Mouse (Mus musculus) layer of hippocampus, adult 2 months (tissue): ENCODE data around the gene 5430419D17Rik. TPM values are rescaled to one million over a fixed set of nuclear protein-coding genes. Genes with fewer than 3 reads are reported as not detected.

Source experiments
- DNase-seq, 2 experiments: peaks; one replicate each; pipeline ENCODE4 v3.0.0; 2022; ENCODE audit warnings: low spot score in 2 of 2
- H3K27ac ChIP-seq: fragments of 200-600 bp; 2 replicates; pipeline ENCODE4 v1.8.1; 2022
- H3K4me3 ChIP-seq: fragments of 200-600 bp; 2 replicates; pipeline ENCODE4 v1.8.1; 2022; ENCODE audit warnings: mild to moderate bottlenecking
- CTCF ChIP-seq: fragments of 200-600 bp; conservative IDR thresholded peaks from 2 replicates; pipeline ENCODE4 v1.8.1; 2022; ENCODE audit warnings: antibody characterized with exemption, mild to moderate bottlenecking, moderate library complexity
- long read RNA-seq, 2 experiments: library from polyadenylated mRNA; stranded (forward); transcript quantifications; one replicate each; pipeline ENCODE4 v2.0.0; 2021; ENCODE audit warnings: borderline mapping rate in 2 of 2
- total RNA-seq, 2 experiments: library from RNA; stranded (reverse); gene quantifications; 2 replicates each; pipeline ENCODE4 v1.2.3; 2021

Gene 5430419D17Rik
- total RNA-seq, result under 1 TPM in 1 of 2 experiments, not detected in 1; 0.05 TPM
- long read RNA-seq, experiment 1, result 0 reads
- long read RNA-seq, experiment 2, result 0 reads

DNA sequence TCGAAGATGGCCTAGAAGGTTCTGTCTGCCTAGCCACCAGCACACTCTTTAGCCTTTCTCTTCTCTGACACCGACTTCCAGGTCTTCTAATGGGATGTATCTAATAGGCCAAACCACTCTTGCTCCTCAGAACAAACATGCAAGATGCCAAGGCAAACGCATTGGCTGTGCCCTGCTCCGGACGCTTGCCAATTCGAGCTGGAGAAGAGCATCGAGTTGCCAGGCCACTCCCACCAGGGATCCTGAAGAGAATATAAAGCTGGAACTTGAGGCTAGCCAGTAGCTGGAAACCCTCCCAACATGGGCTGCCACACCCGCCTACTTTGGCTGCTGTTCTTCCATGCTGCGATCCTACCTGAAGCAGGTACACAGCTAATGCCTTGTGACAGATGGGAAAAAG lies at the start of gene 5430419D17Rik:
5430419D17Rik (plus strand) TSS at position 282 of the 400 bp plus-strand sequence.
- no peak for DNase-seq
- no peak for TF ChIP-seq CTCF
- H3K4me3 ChIP-seq, result no peak within 1 kb of the TSS
- H3K27ac ChIP-seq, result no peak within 1 kb of the TSS

DNA sequence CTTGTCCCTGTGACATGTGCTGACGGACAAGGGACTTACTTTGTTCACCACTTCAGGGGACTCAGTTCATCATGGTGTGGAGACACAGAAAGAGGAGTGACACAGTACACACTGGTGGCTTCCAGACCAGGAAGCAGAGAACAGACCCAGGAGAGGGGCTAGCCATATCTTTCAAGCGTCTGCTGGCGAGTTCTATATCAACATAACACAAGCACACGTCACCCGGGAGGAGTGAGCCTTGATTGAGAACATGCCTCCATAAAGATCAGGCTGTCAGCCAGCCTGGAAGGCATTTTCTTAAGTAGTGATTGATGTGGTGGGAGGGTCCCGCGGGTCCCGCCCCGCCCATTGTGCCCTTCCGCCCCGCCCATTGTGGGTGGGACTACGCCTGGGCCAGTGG lies 44.2 kb upstream of the 5430419D17Rik start:
- no peak for TF ChIP-seq CTCF
- Histone ChIP-seq H3K27ac (no peak overlapping the region), H3K4me3 (no peak overlapping the region)
- no peak for DNase-seq

DNA sequence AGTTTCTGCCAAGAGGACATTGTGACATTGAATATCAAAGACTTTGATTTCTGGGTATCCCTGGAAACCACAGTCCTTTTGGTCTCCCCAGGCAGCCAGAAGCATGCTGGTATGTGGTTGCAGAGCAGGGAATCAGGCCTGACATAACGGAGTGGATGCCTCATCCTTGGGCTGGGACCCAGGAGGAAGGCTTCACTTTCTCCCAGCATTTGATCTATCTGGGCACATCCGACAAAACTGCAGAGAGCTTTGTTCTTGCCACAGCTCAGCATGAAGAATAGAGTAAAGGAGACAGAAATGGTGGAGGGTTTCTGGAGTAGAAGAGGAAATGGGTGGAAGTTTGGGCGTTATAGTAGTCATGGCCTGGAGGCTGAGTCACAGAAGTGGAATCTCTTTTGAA lies 41.0 kb upstream of the 5430419D17Rik start:
- H3K27ac ChIP-seq, result no peak overlapping the region
- TF ChIP-seq CTCF, result no peak
- DNase-seq, result no peak
- no peak overlapping the region for H3K4me3 ChIP-seq

DNA sequence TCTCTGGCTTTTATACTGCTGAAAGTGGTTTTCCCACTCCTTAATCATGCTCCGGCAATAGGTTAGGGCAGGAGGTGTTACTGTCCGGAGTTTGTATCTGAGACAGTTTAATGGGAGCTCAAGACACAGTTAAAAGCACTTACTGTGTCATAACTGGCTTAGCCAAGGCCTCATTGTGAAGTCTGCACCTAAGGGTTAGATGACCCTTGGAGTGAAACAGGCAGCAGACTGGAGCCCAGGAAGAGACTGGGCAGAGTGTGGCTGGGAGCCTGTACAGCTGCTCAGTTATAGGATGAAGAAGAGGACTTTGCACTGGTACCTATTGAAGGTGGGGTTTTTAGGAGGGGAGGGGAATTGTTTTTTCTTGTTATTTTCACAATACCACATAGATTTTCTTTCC lies 28.0 kb upstream of the 5430419D17Rik start, which contains the start of gene 4933402N03Rik:
4933402N03Rik (minus strand) TSS at position 101 of the 400 bp plus-strand sequence.
- Histone ChIP-seq H3K4me3 (no peak within 1 kb of the TSS), H3K27ac (no peak within 1 kb of the TSS)
- no peak for TF ChIP-seq CTCF
- DNase-seq, result no peak

DNA sequence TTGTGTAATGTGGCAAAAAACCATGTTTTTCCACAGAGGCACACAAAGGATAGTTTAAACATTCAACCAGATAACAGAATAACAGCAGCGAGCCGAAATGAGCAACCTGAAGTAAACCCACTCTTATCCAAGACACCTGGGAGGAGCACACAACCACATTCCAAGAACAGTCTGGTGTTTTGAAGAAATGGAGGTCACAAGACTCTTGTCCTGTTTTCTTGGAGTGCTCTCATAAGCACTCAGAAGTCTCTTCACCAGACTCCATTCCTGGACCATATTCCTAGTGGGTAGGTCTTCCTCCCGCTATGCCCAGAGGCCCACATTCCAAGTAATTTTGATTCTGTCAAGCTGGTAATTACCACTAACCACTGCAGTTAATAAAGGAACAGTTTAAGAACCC lies 24.0 kb upstream of the 5430419D17Rik start:
- DNase-seq, result no peak
- no peak for TF ChIP-seq CTCF
- Histone ChIP-seq H3K4me3 (no peak overlapping the region), H3K27ac (no peak overlapping the region)

DNA sequence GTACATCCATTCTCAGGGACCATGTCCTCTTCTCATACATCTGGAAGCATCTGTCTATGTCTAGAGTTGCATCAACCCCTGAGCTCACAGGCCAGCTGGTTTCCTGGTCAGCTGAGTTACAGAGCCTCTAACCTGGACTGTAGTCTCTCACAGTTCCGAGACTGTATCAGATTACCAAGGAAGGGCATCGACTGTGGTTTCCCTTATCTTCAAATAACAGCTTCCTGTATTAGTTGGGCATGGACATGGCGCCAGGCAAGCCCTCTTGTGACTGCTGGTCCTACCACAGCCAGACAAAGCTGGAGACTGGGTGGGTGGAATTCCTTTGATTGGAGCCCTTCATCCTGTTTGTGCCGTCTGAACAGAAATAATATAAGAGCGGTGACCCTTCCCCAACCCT lies 21.2 kb upstream of the 5430419D17Rik start:
- TF ChIP-seq CTCF, result no peak
- H3K27ac ChIP-seq, result no peak overlapping the region
- no peak for DNase-seq
- H3K4me3 ChIP-seq, result no peak overlapping the region

DNA sequence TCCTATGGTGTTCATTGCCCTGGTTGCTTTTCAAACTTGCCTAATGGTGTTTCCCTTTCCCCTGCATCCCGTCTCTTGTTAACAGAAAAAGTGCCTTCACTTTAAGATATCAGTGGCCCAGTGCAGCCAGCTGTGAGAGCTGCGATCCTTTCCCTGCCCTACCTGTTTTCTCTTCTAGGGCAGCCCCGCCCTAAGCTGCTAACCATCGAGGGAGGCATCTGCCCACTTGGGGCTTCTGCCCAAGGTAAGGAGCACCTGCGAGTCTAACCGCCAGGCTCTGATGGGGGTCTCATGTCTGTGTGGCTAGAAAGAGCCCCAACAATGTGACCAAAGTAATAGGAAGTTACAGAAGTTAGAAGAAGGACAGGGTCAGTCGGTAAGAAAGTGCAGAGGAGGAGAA lies 12.0 kb upstream of the 5430419D17Rik start:
- H3K4me3 ChIP-seq, result no peak overlapping the region
- no peak for TF ChIP-seq CTCF
- no peak for DNase-seq
- no peak overlapping the region for H3K27ac ChIP-seq

DNA sequence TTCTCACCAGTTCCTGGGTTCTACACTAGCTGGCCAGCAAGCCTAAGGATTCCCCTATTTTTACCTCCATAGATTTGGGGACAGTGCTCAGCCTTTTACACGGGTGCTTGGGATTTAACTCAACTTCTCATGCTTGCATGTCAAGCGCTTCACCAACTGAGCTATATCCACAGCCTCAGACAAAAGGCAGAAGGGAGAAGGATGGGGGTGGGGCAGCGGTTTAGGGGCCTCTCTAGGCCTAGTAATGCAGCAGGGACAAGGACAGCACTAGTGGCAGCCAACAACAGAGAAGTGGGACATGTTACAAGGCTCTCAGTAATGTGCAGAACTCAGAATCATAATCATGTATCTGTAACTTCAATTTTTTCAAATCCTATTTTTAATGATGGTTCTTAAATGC lies 6.4 kb upstream of the 5430419D17Rik start:
- H3K27ac ChIP-seq, result no peak overlapping the region
- H3K4me3 ChIP-seq, result no peak overlapping the region
- no peak for DNase-seq
- no peak for TF ChIP-seq CTCF

DNA sequence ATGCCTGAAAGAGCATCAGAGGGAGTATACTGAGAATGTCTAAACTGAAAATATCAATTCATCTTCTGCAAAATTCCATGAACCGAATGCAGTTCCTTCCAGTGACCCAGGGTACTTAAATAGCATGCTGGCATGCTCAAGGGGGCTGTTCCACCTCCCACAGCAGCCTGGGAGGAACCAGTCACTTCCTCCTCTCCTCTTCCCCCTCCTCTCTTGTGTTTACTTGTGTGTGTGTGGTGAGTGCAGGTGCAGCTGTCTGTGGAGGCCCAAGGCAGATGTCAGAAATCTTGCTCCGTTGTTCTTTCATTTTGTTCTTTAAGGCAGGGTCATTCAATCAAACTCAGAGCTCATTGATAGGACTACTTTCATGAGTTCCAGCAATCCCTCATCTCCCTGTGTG lies 5.1 kb upstream of the 5430419D17Rik start:
- no peak for DNase-seq
- Histone ChIP-seq H3K4me3 (no peak overlapping the region), H3K27ac (no peak overlapping the region)
- TF ChIP-seq CTCF, result no peak

DNA sequence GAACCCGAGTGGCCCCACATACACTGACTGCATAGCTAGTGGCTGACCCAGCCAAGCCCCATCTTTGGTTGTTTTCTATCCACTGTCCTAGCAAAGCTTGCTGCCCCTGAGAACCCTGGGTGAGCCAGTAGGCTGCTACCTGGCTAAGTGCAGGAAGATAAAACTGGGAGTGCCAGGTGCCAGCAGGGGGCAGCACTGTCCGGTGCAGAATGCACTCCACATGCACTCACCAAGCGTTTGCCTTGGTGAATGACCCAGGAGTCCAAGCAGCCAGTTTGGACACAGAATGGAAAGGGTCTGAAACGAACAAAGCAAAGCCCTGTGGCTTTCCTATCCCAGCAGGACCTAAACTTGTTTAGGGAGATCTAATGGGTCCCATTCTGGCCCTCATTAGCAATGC lies 8.5 kb downstream of the 5430419D17Rik start:
- peak in 1 of 2 experiments; percentile 55 for DNase-seq
- peak; percentile 82 for TF ChIP-seq CTCF
- Histone ChIP-seq H3K4me3 (no peak overlapping the region), H3K27ac (no peak overlapping the region)

DNA sequence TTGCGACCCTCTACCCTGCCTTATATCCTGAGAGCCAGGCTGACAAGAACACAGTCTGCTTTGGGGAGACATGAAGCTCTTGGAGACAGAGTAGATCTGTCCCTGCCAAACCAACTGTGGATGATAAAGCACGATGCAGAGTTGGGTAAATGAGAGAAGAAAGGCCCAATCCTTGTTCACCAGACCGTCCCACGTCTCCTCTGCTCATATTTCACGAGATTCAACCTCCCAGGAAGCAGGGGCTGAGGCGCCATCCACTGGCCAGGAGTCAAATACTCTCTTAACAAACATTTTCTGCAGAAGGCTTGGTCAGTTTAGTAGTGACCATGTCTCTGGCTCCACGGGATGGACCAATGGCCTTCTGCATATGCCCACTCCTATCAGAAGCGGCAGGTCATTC lies 10.1 kb downstream of the 5430419D17Rik start:
- no peak overlapping the region for H3K4me3 ChIP-seq
- no peak for DNase-seq
- H3K27ac ChIP-seq, result no peak overlapping the region
- TF ChIP-seq CTCF, result 0 out of 2 replicates have a peak, but pooled peaks have one; percentile 13

DNA sequence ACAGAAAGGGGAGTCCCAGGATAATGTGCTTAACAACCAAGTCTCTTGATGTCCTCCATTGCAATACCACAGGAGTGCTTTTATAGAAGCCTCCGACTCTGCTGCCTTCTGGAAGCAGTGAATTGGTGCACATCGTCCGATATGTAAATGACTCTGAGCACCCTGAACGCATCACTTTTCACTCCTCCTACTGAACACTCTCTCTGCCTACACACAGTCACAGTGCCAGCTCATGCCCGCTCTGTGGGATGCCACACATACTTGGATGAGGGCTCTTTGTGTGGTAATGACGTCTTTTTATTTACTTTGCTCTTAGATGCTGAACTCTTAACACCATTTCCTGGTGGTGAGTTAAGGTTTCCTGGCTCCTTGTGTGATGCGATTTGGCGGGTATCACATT lies 12.8 kb downstream of the 5430419D17Rik start:
- Histone ChIP-seq H3K4me3 (no peak overlapping the region), H3K27ac (no peak overlapping the region)
- peak; percentile 14 to 50 for DNase-seq
- TF ChIP-seq CTCF, result no peak

DNA sequence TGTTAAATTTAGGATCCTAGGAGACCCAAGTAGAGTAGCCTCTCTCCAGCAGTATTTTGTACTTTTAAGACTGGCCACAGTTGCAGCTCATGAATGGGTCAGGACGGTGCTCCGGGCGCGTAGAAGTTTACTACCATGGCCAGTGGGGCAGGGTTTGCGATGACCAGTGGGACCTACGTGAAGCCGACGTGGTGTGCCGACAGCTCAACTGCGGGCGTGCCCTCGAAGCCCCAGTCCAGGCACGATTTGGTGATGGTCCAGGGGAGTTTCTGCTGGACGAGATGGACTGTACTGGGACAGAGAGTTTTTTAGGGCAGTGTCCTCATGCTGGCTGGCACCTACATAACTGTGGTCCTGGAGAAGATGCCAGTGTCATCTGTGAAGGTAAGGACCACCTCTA lies 13.8 kb downstream of the 5430419D17Rik start:
- TF ChIP-seq CTCF, result no peak
- no peak overlapping the region for H3K4me3 ChIP-seq
- H3K27ac ChIP-seq, result no peak overlapping the region
- DNase-seq, result no peak

DNA sequence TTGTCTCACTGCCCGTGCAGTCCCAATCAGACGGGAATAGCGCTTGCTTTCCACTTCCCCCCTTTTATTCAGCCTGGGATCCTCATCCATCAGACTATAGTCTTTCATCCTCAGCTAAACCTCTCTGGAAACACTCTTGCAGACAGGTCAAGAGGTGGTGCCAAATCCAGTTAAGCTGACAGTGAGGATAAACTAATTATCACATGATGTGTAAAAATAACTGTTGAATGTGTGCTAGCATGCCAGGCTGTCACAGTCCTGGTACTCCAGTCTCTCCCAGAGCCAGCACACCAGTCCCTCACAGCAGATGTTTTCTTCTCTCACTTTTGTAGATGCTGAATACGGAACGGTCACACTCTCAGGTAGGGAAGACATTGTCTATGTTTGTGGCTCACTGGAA lies 48.9 kb downstream of the 5430419D17Rik start:
- H3K27ac ChIP-seq, result no peak overlapping the region
- no peak overlapping the region for H3K4me3 ChIP-seq
- no peak for TF ChIP-seq CTCF
- no peak for DNase-seq

DNA sequence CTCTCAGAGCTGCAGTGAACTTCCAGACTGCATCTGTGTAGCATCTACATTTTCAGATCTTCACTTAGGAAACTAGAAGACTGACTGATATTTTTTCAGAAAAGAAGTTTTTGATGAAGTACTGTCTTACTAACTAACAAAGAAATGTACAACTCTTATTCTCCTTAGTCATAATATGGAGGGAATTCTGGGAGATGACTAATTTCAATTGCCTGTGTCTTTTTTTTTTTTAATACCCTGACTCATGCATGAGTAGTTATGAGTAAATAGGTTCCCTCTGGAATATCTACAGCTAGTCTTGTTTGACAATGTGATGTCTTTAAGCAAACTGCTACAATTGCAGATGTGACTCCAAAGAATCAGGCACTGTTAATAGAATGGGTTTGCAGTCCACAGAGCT lies 61.9 kb downstream of the 5430419D17Rik start:
- Histone ChIP-seq H3K4me3 (no peak overlapping the region), H3K27ac (no peak overlapping the region)
- no peak for DNase-seq
- TF ChIP-seq CTCF, result no peak
